Mouse (Mus musculus) limb, embryonic 14.5 days (tissue): Measurements from ENCODE around the gene Appl1. TPM values are rescaled to one million over a fixed set of nuclear protein-coding genes. Genes with fewer than 3 reads are reported as not detected.

Experiments
- ATAC-seq: fragments of 200-750 bp; cut with Nextera tagmentation; 2 replicates; pipeline ENCODE4 v1.8.0; 2017; ENCODE audit warnings: low read depth, moderate number of reproducible peaks, moderate TSS enrichment; ENCODE audit not compliant: low FRiP score
- DNase-seq: peaks from one replicate; pipeline ENCODE4 v3.0.0-alpha.2; 2015; ENCODE audit warnings: low spot score
- H3K27ac ChIP-seq: fragments of 300-500 bp; sonication (generic); replicated peaks from 2 replicates; pipeline ENCODE4 v1.5.1; 2014; ENCODE audit warnings: low read depth, mild to moderate bottlenecking, low read length, moderate library complexity, mixed read lengths
- H3K27me3 ChIP-seq: fragments of 300-500 bp; sonication (generic); 2 replicates; pipeline ENCODE4 v1.6.1; 2014; ENCODE audit warnings: low read length, mixed read lengths; ENCODE audit not compliant: control insufficient read depth, insufficient read depth
- H3K36me3 ChIP-seq: fragments of 300-500 bp; sonication (generic); 2 replicates; pipeline ENCODE4 v1.6.1; 2014; ENCODE audit warnings: mild to moderate bottlenecking, low read length, moderate library complexity, mixed read lengths; ENCODE audit not compliant: control insufficient read depth, insufficient read depth
- H3K4me1 ChIP-seq: fragments of 300-500 bp; sonication (generic); 2 replicates; pipeline ENCODE4 v1.6.1; 2014; ENCODE audit warnings: antibody characterized with exemption, low read length, mixed read lengths; ENCODE audit not compliant: control insufficient read depth, insufficient read depth
- H3K4me2 ChIP-seq: fragments of 300-500 bp; sonication (generic); replicated peaks from 2 replicates; pipeline ENCODE4 v1.6.1; 2014; ENCODE audit warnings: low read depth, mild to moderate bottlenecking, low read length, moderate library complexity; ENCODE audit not compliant: severe bottlenecking
- H3K4me3 ChIP-seq: fragments of 300-500 bp; sonication (generic); replicated peaks from 2 replicates; pipeline ENCODE4 v1.5.1; 2014; ENCODE audit warnings: low read length
- H3K9ac ChIP-seq: fragments of 300-500 bp; sonication (generic); 2 replicates; pipeline ENCODE4 v1.6.1; 2014; ENCODE audit warnings: mild to moderate bottlenecking, low read depth, low read length, moderate library complexity; ENCODE audit not compliant: severe bottlenecking
- H3K9me3 ChIP-seq: fragments of 300-500 bp; sonication (generic); 2 replicates; pipeline ENCODE4 v1.6.1; 2016; ENCODE audit warnings: low read length; ENCODE audit not compliant: control insufficient read depth
- POLR2A ChIP-seq: fragments of 200-500 bp; IDR thresholded peaks from 2 replicates; pipeline ENCODE4 v1.8.0; 2012; ENCODE audit warnings: inconsistent platforms, mild to moderate bottlenecking, moderate library complexity, borderline replicate concordance; ENCODE audit not compliant: insufficient read depth, insufficient read length; ENCODE audit errors: extremely low read depth
- WGBS: fragments of 180-500 bp; shearing (Covaris S2); extraction: QIAGEN DNeasy Blood & Tissue Kit; methylation state at CpG from one replicate; pipeline ENCODE4 v1.1.7; 2014; 5-methylcytosine and 5-hydroxymethylcytosine counted together
- polyA plus RNA-seq, 2 experiments: library from polyadenylated mRNA; depleted of rRNA in 1 of 2; stranded (reverse) in 1 of 2; unstranded in 1 of 2; fragments of >200 nt; fragmentation: Nextera tagmentation in 1 of 2; extraction: Ambion mirVana in 1 of 2; gene quantifications; 2 replicates each; pipeline versions ENCODE4 v1.2.1 to v1.2.3; 2012 to 2014

Appl1 gene
- polyA plus RNA-seq, 2 experiments: 23.1 to 52.7 TPM

GRCm38 (mm10) chr14:26934891-26935290, 36.1 kb downstream of the Appl1 start:
- H3K4me1 ChIP-seq: no peaks in the 10 kb centered on the region
- DNase-seq: no peak
- peaks cover 45% of the 10 kb centered on the region for H3K36me3 ChIP-seq
- 95% methylated on average over 3 of the region's 3 CpGs for WGBS
- no peaks in the 10 kb centered on the region for H3K27me3 ChIP-seq
- no peak overlapping the region for H3K4me2 ChIP-seq
- H3K9me3 ChIP-seq: no peaks in the 10 kb centered on the region
- TF ChIP-seq POLR2A: no peak
- H3K27ac ChIP-seq: no peak overlapping the region
- no peak for ATAC-seq
- H3K4me3 ChIP-seq: no peak overlapping the region
- H3K9ac ChIP-seq: no peak overlapping the region

GRCm38 (mm10) chr14:26923702-26924421, 47.2 kb downstream of the Appl1 start:
- WGBS: 94% methylated on average over 5 of the region's 5 CpGs
- Histone ChIP-seq H3K4me2 (no peak overlapping the region), H3K9me3 (no peaks in the 10 kb centered on the region), H3K36me3 (peaks cover 73% of the 10 kb centered on the region), H3K27ac (no peak overlapping the region), H3K4me1 (no peaks in the 10 kb centered on the region), H3K9ac (no peak overlapping the region), H3K27me3 (no peaks in the 10 kb centered on the region), H3K4me3 (no peak overlapping the region)
- DNase-seq (no peak), ATAC-seq (no peak)
- TF ChIP-seq POLR2A: no peak

- Histone ChIP-seq H3K4me3 (no peak overlapping the region), H3K4me2 (no peak overlapping the region), H3K36me3 (peaks cover 41% of the 10 kb centered on the region), H3K9ac (no peak overlapping the region), H3K4me1 (no peaks in the 10 kb centered on the region), H3K27me3 (no peaks in the 10 kb centered on the region), H3K27ac (no peak overlapping the region), H3K9me3 (no peaks in the 10 kb centered on the region)
- no peak for ATAC-seq
- no peak for DNase-seq
- 96% methylated on average over 3 of the region's 3 CpGs for WGBS
- no peak for TF ChIP-seq POLR2A
Measured at GRCm38 (mm10) chr14:26919310-26919709, 51.7 kb downstream of the Appl1 start.

- no peak for TF ChIP-seq POLR2A
- WGBS: 79% methylated on average over 9 of the region's 9 CpGs
- Histone ChIP-seq H3K4me1 (no peaks in the 10 kb centered on the region), H3K4me3 (no peak overlapping the region), H3K27ac (no peak overlapping the region), H3K27me3 (no peaks in the 10 kb centered on the region), H3K9ac (no peak overlapping the region), H3K4me2 (no peak overlapping the region), H3K36me3 (no peaks in the 10 kb centered on the region; the same call in none of the 2 replicates), H3K9me3 (no peaks in the 10 kb centered on the region)
- ATAC-seq: no peak
- DNase-seq: no peak
Measured at GRCm38 (mm10) chr14:26913681-26914268, 57.3 kb downstream of the Appl1 start.

GRCm38 (mm10) chr14:26911826-26912225, 59.2 kb downstream of the Appl1 start:
- DNase-seq (no peak), ATAC-seq (no peak)
- Histone ChIP-seq H3K4me1 (no peaks in the 10 kb centered on the region), H3K4me3 (no peak overlapping the region), H3K9ac (no peak overlapping the region), H3K27ac (no peak overlapping the region), H3K9me3 (no peaks in the 10 kb centered on the region), H3K27me3 (no peaks in the 10 kb centered on the region), H3K4me2 (no peak overlapping the region), H3K36me3 (no peaks in the 10 kb centered on the region)
- TF ChIP-seq POLR2A: no peak
- WGBS: 93% methylated on average over 13 of the region's 13 CpGs
